Mouse (Mus musculus): ENCODE data around the gene Npm3.

Npm3 gene

GRCm38 (mm10) chr19:45749243-45750043 lies at the start of gene Npm3:
Npm3 (minus strand) TSS chr19:45749591.
- DNase-seq = peak; percentile 94

- DNase-seq = no peak
Observed at GRCm38 (mm10) chr19:45796879-45797278, 47.5 kb upstream of the Npm3 start.

- peak; percentile 31 for DNase-seq
Observed at GRCm38 (mm10) chr19:45796061-45796556, 46.7 kb upstream of the Npm3 start.

GRCm38 (mm10) chr19:45795406-45795944 lies 46.1 kb upstream of the Npm3 start:
- no peak for DNase-seq

- no peak for DNase-seq
Observed at GRCm38 (mm10) chr19:45794718-45795117, 45.3 kb upstream of the Npm3 start.

- DNase-seq = no peak
Observed at GRCm38 (mm10) chr19:45792404-45792803, 43.0 kb upstream of the Npm3 start.

- DNase-seq = no peak
Observed at GRCm38 (mm10) chr19:45789888-45790874, 40.8 kb upstream of the Npm3 start.

- DNase-seq = no peak
Observed at GRCm38 (mm10) chr19:45789365-45789764, 40.0 kb upstream of the Npm3 start.

GRCm38 (mm10) chr19:45788337-45788736 lies 38.9 kb upstream of the Npm3 start:
- no peak for DNase-seq

GRCm38 (mm10) chr19:45787450-45787849 lies 38.1 kb upstream of the Npm3 start:
- DNase-seq = no peak

- DNase-seq = no peak
Observed at GRCm38 (mm10) chr19:45785470-45785869, 36.1 kb upstream of the Npm3 start.

- no peak for DNase-seq
Observed at GRCm38 (mm10) chr19:45783933-45784576, 34.7 kb upstream of the Npm3 start.

- DNase-seq = peak; percentile 99
Observed at GRCm38 (mm10) chr19:45783181-45783932, 34.0 kb upstream of the Npm3 start, which contains the start of gene Mgea5. Mgea5 (minus strand) TSS chr19:45783837.

GRCm38 (mm10) chr19:45782315-45783001 lies 33.1 kb upstream of the Npm3 start:
- peak; percentile 86 for DNase-seq

- DNase-seq = no peak
Observed at GRCm38 (mm10) chr19:45781676-45782075, 32.3 kb upstream of the Npm3 start.

- no peak for DNase-seq
Observed at GRCm38 (mm10) chr19:45780350-45780915, 31.0 kb upstream of the Npm3 start.

GRCm38 (mm10) chr19:45775486-45775885 lies 26.1 kb upstream of the Npm3 start:
- no peak for DNase-seq

- no peak for DNase-seq
Observed at GRCm38 (mm10) chr19:45771501-45771900, 22.1 kb upstream of the Npm3 start.

GRCm38 (mm10) chr19:45760810-45761209 lies 11.4 kb upstream of the Npm3 start:
- DNase-seq = no peak

GRCm38 (mm10) chr19:45758671-45759070 lies 9.3 kb upstream of the Npm3 start:
- DNase-seq = no peak

- no peak for DNase-seq
Observed at GRCm38 (mm10) chr19:45753551-45753950, 4.2 kb upstream of the Npm3 start.

Measured in kidney, postnatal 10 days (tissue).